ENCODE assay signal across 37 mouse cellular contexts in the genomic region with DNA sequence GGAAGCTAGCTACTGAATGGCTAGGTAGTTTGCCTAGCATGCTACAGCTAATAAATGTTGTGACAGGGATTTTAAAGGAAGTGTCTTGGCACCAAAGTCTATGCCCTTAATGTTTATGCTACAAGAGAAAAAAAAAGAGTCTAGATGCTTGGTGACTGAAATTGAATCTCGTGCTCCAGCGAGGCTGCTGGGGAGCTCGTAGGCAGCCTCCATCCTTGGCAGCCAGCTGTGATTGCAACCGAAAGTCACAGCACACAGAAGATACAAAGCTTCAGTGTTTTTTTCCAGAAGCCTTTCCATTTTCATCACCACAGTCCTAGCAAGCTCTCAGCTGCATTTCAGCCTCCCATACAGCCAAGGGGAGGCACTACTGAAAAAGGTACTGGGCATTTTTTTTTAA. TPM values are rescaled to one million over a fixed set of nuclear protein-coding genes. Genes with fewer than 3 reads are reported as not detected.
A peak's percentile ranks its signal among the peaks of the same experiment; 100 is the strongest.
DNase-seq lines count a peak whose midpoint lies in the region; ATAC-seq and TF ChIP-seq lines count a peak whose summit lies in the region.
"Had no signal": no experiment of that assay in that cellular context is flagged by ENCODE, and none has a peak within 500 bp of the region (broad histone marks: within the 10 kb centered on the region; RNA-seq: fewer than 3 reads in every experiment).

No protein-coding gene starts in this region.

- no peaks in the 10 kb centered on the region for H3K27me3 ChIP-seq in hindbrain, postnatal 0 days (ENCODE audit: insufficient read depth, low read length)
- H3K27me3 ChIP-seq in hindbrain, embryonic 10.5 days (ENCODE audit: insufficient read depth, poor library complexity, severe bottlenecking) = peaks cover under 1% of the 10 kb centered on the region; the same call in 1 of the 2 replicates
- H3K27me3 ChIP-seq: forebrain, embryonic 12.5 days; lung, embryonic 15.5 days; midbrain, embryonic 13.5 days had no signal

- TF ChIP-seq CTCF in hindbrain, postnatal 0 days (IDR thresholded peaks at IDR 0.05; ENCODE audit: low read depth) = no peak

- no peak overlapping the region for H3K4me3 ChIP-seq in hindbrain, postnatal 0 days (ENCODE audit: low read length)
- no peak overlapping the region for H3K4me3 ChIP-seq in hindbrain, embryonic 10.5 days
- H3K4me3 ChIP-seq: embryonic facial prominence, embryonic 10.5 days; embryonic facial prominence, embryonic 15.5 days; forebrain, embryonic 12.5 days; limb, embryonic 12.5 days; liver, embryonic 15.5 days; lung, embryonic 15.5 days; midbrain, embryonic 13.5 days had no signal

- H3K4me2 ChIP-seq in hindbrain, postnatal 0 days (ENCODE audit: low read depth, low read length) = no peak overlapping the region
- H3K4me2 ChIP-seq: embryonic facial prominence, embryonic 15.5 days; forebrain, embryonic 12.5 days; heart, embryonic 11.5 days; limb, embryonic 12.5 days; liver, embryonic 15.5 days; lung, embryonic 15.5 days; midbrain, embryonic 13.5 days had no signal

- peak overlapping the region; percentile 41; the same call in 1 of the 2 replicates for H3K27ac ChIP-seq in hindbrain, postnatal 0 days
- no peak overlapping the region for H3K27ac ChIP-seq in hindbrain, embryonic 10.5 days
- H3K27ac ChIP-seq: embryonic facial prominence, embryonic 10.5 days; embryonic facial prominence, embryonic 15.5 days; forebrain, embryonic 12.5 days; limb, embryonic 12.5 days; liver, embryonic 15.5 days; lung, embryonic 15.5 days; macrophage; midbrain, embryonic 13.5 days had no signal

- no peaks in the 10 kb centered on the region for H3K36me3 ChIP-seq in hindbrain, postnatal 0 days (ENCODE audit: insufficient read depth, low read length)
- no peaks in the 10 kb centered on the region for H3K36me3 ChIP-seq in hindbrain, embryonic 10.5 days
- H3K36me3 ChIP-seq: embryonic facial prominence, embryonic 10.5 days; embryonic facial prominence, embryonic 15.5 days; forebrain, embryonic 12.5 days; limb, embryonic 12.5 days; liver, embryonic 15.5 days; lung, embryonic 15.5 days; midbrain, embryonic 13.5 days had no signal

- 20% methylated on average over 4 of the region's 4 CpGs for WGBS in hindbrain, postnatal 0 days
- WGBS in hindbrain, embryonic 10.5 days = 46% methylated on average over 4 of the region's 4 CpGs

- peak; percentile 31 for DNase-seq in hindbrain, postnatal 0 days (ENCODE audit: low spot score)
- DNase-seq in hindbrain, embryonic 10.5 days (ENCODE audit: low spot score) = no peak
- peak; percentile 5 for DNase-seq in lung, postnatal 10 days
- no peak for DNase-seq in lung, postnatal 36 days
- DNase-seq in brain, adult 2 months (ENCODE audit: low read depth, low spot score) = peak; percentile 75
- DNase-seq in telencephalon, adult 2 months (ENCODE audit: low read depth, low spot score) = peak; percentile 45
- DNase-seq: adrenal gland, adult 2 months; adrenal gland, postnatal 36 days; B cell, adult 2 months; cerebellum, adult 8-10 months; cerebellum, postnatal 25 days; gastrocnemius, postnatal 25 days; heart, adult 18-20 months; heart, postnatal 4 days; kidney, adult 9 months; kidney, postnatal 25 days had no signal

- ATAC-seq in hindbrain, postnatal 0 days = no peak
- ATAC-seq: activated CD4-positive, CD25-positive, alpha-beta regulatory T cell, adult 4 months; intestine, postnatal 0 days; midbrain, embryonic 13.5 days had no signal

- H3K9me3 ChIP-seq in hindbrain, postnatal 0 days (ENCODE audit: low read length) = no peaks in the 10 kb centered on the region
- H3K9me3 ChIP-seq in hindbrain, embryonic 10.5 days = no peaks in the 10 kb centered on the region
- H3K9me3 ChIP-seq: embryonic facial prominence, embryonic 10.5 days; embryonic facial prominence, embryonic 15.5 days; forebrain, embryonic 12.5 days; limb, embryonic 12.5 days; liver, embryonic 15.5 days; lung, embryonic 15.5 days; midbrain, embryonic 13.5 days had no signal

- peaks cover 4% of the 10 kb centered on the region; the same call in 1 of the 2 replicates for H3K4me1 ChIP-seq in hindbrain, postnatal 0 days (ENCODE audit: insufficient read depth, low read length)
- peaks cover 18% of the 10 kb centered on the region for H3K4me1 ChIP-seq in hindbrain, embryonic 10.5 days (replicated peaks)
- H3K4me1 ChIP-seq: embryonic facial prominence, embryonic 15.5 days; liver, embryonic 15.5 days; lung, embryonic 15.5 days had no signal

- H3K9ac ChIP-seq in hindbrain, postnatal 0 days (replicated peaks; ENCODE audit: low read length) = no peak overlapping the region
- H3K9ac ChIP-seq: embryonic facial prominence, embryonic 15.5 days; forebrain, embryonic 12.5 days; limb, embryonic 12.5 days; liver, embryonic 15.5 days; lung, embryonic 15.5 days; midbrain, embryonic 13.5 days had no signal

RNA-seq across cellular contexts. Expression of a gene that starts 6.8 kb away (rescaled TPM):
- 9.7 and 10.5 TPM in 2 replicates for total RNA-seq in hindbrain, postnatal 0 days (2014; rRNA removed)
- polyA plus RNA-seq in hindbrain, postnatal 0 days (2015; fragmentation: Nextera tagmentation; extraction: Ambion mirVana) = 15.3 and 17.2 TPM in 2 replicates
- polyA plus RNA-seq in hindbrain, embryonic 10.5 days (2016; fragmentation: Nextera tagmentation; extraction: Ambion mirVana) = 3.2 and 3.4 TPM in 2 replicates

RNA-seq across cellular contexts. Expression of a gene that starts 20.1 kb away (rescaled TPM):
- total RNA-seq in hindbrain, postnatal 0 days (2014; rRNA removed) = 1.2 and 1.3 TPM in 2 replicates
- polyA plus RNA-seq in hindbrain, postnatal 0 days (2015; fragmentation: Nextera tagmentation; extraction: Ambion mirVana) = 1.0 and 1.3 TPM in 2 replicates
- 0.42 TPM in 1 of 2 replicates, not detected in the other for polyA plus RNA-seq in hindbrain, embryonic 10.5 days (2016; fragmentation: Nextera tagmentation; extraction: Ambion mirVana)
- total RNA-seq: adrenal gland, adult 2 months; adrenal gland, postnatal 36 days; ES-E14; gastrocnemius, postnatal 25 days; heart, adult 18-20 months; heart, postnatal 4 days; layer of hippocampus, adult 18-20 months; left cerebral cortex, postnatal 14 days; liver, adult 2 months; megakaryocyte-erythroid progenitor cell, adult 5-6 weeks; monocyte, adult 5-6 weeks; neutrophil, adult 5-6 weeks had no signal
- polyA plus RNA-seq: activated CD4-positive, CD25-positive, alpha-beta regulatory T cell, adult 4 months; adrenal gland, adult 2 months; embryonic facial prominence, embryonic 10.5 days; embryonic facial prominence, embryonic 15.5 days; forebrain, embryonic 12.5 days; heart, embryonic 11.5 days; heart, postnatal 0 days; intestine, postnatal 0 days; limb, embryonic 12.5 days; liver, adult 2 months; liver, embryonic 15.5 days; lung, embryonic 15.5 days; macrophage; small intestine, adult 2 months; stomach, embryonic 14.5 days had no signal

Comparison
In these comparisons a context has a peak if more than half of its experiments do, and no peak if none do; other contexts are left out.
1. DNase-seq: peak in hindbrain, postnatal 0 days (single experiment), lung, postnatal 10 days (single experiment), brain, adult 2 months (single experiment) and telencephalon, adult 2 months (single experiment); none in hindbrain, embryonic 10.5 days (single experiment) and lung, postnatal 36 days (single experiment).